Mouse (Mus musculus) G1E (cell line): ENCODE measurements around the gene Casr.

Experiments used
- CTCF ChIP-seq: IDR thresholded peaks from 2 replicates; pipeline ENCODE4 v1.5.1; 2012; ENCODE audit warnings: low read depth, low read length, inconsistent platforms, mixed read lengths
- GATA1 ChIP-seq: IDR thresholded peaks from 2 replicates; pipeline ENCODE4 v1.6.1; 2012; ENCODE audit warnings: borderline replicate concordance, low read length, inconsistent platforms, mixed read lengths
- GATA2 ChIP-seq: IDR thresholded peaks from 2 replicates; pipeline ENCODE4 v1.6.1; 2012; ENCODE audit warnings: low read depth, low read length, inconsistent platforms, borderline replicate concordance
- POLR2AphosphoS5 ChIP-seq: IDR thresholded peaks from 2 replicates; pipeline ENCODE4 v1.6.1; 2012; ENCODE audit warnings: low read depth, low read length, inconsistent platforms; ENCODE audit not compliant: insufficient replicate concordance
- TAL1 ChIP-seq: conservative IDR thresholded peaks from 2 replicates; pipeline ENCODE4 v1.6.1; 2012; ENCODE audit warnings: low read depth, low read length, inconsistent platforms, mixed read lengths

DNA sequence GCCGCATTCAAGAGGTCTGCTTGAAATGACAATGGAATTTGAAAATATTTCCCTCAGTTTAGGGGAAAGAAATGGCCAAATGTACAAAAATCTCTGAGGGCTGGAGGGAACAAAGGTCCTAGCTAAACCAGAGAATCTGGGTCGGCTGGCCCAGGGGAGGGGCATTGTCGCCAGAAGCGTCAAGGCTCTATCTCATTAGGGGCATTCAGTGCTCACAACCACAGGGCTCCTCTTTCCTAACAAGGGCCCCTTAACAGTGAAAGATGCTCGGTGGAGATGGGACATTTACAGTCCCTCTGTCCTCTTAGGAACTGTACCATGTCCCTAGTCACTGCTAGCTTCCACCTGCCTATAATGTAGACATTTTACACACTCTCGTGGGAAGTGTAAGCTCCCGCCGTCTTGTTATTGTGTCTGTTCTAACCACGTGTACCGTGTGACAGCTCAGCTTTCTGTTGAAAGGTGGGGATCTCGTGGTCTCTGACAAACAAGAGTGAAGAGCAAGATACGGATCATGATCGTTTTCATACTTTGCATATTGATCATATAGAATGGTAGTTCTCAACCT lies 90.8 kb downstream of the Casr start:
- TF ChIP-seq CTCF (no peak), GATA1 (no peak), GATA2 (no peak), POLR2AphosphoS5 (no peak), TAL1 (no peak)
